Mouse (Mus musculus): ENCODE measurements around the gene Zfp672.
"Not testable (repeated sequence)": the region's sequence is repeated elsewhere in the genome, so short reads cannot be mapped to it uniquely, and the experiment has no call there.

Gene Zfp672

DNA sequence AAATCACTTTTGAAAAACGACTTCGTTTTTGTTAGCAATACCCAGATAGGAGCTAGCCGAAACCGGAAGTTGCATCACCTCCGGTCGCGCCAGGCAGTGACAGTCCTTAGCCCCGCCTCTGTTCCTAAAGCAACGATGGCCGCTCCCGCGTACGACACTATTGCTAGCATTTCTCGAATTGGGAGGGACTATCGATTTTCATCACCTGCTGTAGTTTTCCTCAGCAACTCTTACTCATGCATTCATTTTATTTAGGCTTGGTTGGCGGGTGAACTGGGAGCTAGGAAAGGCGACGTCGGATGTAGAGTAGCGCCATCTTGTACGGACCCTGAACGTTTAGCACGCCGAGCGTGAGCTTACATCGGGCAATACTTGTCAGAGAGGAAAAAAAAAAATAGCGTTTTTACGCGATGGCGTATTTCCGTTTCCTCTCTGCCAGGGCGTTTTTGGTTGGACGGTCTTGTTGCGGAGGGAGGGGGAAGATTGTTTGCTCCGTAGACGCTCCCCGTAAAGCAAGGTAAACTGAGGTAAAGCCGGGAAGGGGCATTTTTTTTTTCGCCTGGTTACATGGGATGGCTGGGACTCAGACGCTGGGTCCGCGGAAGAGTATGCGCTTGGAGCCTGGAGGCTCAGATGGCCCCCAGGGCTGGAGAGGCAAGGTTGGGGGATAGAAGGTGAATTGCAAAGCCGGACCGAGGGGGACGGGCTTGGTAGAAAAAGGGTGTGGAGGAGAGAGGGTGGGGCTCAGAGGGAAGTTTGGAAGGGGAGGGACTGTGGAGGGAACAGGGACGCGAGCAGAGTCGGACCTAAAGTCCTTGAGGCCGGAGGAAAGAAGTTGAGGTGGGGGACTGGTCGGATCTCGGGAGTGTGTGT is at the start of gene Zfp672, which contains the start of gene Sh3bp5l:
Gene Zfp672 (minus strand): TSS at position 64 of the 873 bp plus-strand sequence.
Gene Sh3bp5l (plus strand): TSS at position 449 of the 873 bp plus-strand sequence.
- DNase-seq (ENCODE audit: low spot score), result peak; percentile 97

DNA sequence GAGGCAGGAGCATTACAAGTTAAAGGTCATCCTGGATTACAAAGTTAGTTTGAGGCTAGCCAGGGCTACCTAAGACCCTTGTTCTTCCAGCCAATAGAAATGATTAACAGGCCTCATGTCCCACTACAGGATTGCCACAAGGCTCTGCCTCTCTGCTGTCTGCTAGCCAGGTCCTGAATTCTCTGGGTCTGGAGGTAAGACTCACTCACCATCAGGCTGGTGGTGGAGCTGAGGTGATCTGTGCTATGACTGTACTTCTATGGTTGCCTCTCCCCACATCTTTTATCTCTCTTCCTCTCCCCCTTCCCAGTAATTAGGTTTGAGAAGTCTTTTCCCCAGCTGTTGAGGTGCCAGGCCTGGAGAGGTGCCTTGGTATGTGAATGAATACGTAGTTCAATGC is 49.4 kb upstream of the Zfp672 start:
- no peak for DNase-seq (ENCODE audit: low spot score)

GRCm38 (mm10) chr11:58378763-58379278 is 48.7 kb upstream of the Zfp672 start, which contains the start of gene Lypd8:
Lypd8 (plus strand) TSS chr11:58379043.
- no peak for DNase-seq (ENCODE audit: low spot score)

DNA sequence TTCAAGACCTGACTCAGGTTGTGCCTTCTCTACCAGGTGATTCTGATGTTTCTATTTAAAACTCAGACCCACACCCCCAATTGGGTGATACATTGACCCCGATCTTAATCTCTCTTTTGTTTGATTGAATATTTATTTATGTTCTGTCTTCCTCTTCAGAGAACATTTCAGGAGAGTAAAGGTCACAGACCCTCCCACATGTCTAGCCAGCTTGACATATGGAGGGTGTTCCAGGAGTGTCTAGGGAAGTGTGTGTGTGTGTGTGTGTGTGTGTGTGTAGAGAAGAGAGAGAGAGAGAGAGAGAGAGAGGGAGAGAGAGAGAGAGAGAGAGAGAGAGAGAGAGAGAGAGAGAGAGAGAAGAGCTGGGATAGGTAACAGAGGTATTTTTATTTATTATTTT is 47.5 kb upstream of the Zfp672 start:
- no peak for DNase-seq (ENCODE audit: low spot score)

- DNase-seq (ENCODE audit: low spot score), result no peak
Measured at GRCm38 (mm10) chr11:58377273-58377672, 47.1 kb upstream of the Zfp672 start.

GRCm38 (mm10) chr11:58366191-58366590 is 36.1 kb upstream of the Zfp672 start:
- not testable (repeated sequence) for DNase-seq (ENCODE audit: low spot score)

- no peak for DNase-seq (ENCODE audit: low spot score)
Measured at GRCm38 (mm10) chr11:58364454-58364853, 34.3 kb upstream of the Zfp672 start.

DNA sequence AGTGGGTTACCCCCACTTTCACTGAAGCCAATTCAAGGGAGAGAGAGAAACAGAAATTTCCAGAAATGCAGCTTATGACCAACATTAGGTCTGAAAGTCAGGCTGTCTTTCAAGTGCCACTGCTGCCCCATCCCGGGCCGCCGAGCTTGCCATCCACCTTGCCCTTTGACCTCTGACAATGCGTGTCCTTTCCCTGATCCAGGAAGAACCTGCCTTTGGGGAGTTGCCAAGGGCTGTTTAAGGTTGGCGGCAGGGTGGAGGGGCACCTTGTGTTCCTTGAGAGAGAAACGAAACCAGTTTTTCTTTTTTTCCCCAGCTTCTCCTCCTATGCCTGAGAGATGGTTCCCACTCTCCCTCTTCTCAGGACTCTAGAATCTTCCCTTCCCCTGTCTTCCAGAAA is 32.4 kb upstream of the Zfp672 start:
- not testable (repeated sequence) for DNase-seq (ENCODE audit: low spot score)

DNA sequence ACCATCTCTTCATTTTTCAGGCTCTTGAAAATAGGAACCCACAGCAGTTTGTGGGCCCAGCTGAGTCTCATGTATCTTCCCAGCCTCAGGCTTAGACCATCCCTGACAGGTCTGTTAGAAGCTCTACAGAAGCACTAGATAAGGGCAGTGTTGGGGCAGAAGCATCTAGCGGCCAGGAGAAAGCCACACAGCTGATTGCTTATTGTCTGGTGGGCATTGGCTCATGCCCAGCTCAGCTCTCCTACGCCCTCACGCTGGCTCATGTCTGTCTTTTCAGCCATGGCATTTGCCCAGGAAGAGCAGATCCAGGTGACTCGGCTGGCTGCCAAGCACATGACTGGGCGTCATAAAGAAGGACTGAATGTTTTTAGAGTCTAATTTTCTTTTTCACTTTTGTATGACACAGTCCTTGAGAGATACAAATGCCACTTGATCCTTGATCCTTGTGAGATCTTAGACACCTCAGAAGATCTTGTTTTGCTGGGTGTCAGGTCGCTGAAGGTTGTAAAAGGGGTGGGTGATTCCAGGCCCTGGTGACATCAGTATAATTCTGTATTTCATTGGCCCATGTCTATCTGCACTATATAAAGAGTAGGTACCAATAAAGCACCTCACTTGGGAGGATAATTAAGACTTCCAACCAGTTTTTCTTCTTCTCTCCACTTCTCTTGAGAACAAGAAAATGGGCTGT is 27.9 kb upstream of the Zfp672 start:
- no peak for DNase-seq (ENCODE audit: low spot score)

GRCm38 (mm10) chr11:58357042-58357441 is 26.9 kb upstream of the Zfp672 start:
- DNase-seq (ENCODE audit: low spot score), result no peak

- DNase-seq (ENCODE audit: low spot score), result no peak
Measured at GRCm38 (mm10) chr11:58354927-58355326, 24.8 kb upstream of the Zfp672 start.

GRCm38 (mm10) chr11:58354476-58354875 is 24.3 kb upstream of the Zfp672 start:
- DNase-seq (ENCODE audit: low spot score), result no peak

DNA sequence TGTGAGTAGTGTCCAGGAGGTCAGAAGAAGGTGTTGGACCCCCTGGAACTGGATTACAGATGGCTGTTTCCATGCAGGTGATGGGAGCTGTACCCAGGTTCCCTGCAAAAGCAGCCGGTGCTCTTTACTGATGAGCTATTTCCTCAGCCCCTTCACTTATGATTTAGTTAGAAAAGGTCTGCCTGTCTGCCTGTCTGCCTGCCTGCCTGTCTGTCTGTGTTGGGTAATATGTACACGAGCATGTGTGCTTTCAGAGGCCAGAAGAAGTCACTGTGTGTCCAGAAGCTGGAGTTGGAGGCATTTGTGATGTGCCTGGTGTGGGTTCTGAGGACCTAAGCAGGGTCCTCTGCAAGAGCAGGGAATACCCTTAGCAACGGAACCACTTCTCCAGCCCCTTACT is 23.6 kb upstream of the Zfp672 start:
- DNase-seq (ENCODE audit: low spot score), result no peak

DNA sequence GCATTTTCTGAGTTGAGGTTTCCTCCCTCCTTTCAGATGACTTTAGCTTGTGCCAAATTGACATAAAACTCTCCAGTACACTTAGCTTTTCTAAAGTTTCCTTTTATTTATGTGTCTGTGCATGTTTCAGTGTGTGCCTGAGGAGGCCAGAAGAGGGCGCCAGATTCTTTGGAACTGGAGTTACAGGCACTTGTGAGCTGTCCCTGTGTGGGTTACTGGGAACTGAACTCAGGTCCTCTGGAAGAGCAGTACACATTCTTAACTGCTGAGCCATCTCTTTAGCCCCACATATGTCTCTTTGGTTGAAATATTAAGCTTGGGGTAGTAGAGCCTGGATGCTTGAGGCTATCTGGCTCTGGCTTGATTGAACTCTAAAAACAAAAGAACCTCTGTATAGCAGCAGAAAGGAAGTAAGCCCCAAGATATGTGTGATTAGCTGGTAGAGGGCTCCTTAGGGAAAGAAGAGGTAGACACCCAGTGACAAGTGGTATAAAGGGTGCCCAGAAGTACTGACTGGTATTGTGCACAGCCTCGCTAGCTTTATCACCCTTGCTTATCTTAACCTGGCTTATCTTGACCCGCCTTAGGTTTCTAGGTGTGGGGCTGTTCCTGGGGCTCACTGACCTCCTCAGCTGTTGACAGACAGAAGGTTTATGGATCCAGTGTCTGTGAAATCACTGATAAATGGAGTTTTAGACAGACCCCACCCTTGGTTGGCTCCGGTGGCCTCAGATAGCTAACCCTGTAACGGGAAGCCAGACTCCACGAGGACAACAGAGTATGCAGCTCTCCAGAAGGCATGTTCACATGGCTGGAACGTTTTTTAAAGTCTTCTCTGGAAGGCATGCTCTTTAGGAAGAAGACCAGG is 22.8 kb upstream of the Zfp672 start:
- no peak for DNase-seq (ENCODE audit: low spot score)

DNA sequence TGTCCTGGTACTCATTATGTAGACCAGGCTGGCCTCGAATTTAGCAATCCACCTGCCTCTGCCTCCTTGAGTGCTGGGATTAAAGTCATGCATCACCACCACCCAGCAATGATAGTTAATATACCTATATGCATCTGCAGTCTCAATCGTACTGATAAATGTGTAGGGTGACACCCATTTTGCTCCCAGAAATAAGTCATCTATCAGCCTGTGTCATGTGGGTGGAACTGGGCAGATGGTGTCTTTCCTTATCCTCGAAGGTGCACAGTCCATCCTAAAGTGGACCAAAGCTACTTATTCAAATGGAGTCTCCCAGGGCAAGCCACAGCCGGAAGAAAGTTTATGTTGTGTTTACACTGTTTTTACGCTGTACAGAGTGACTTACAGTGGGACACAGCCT is 21.0 kb upstream of the Zfp672 start:
- DNase-seq (ENCODE audit: low spot score), result no peak

DNA sequence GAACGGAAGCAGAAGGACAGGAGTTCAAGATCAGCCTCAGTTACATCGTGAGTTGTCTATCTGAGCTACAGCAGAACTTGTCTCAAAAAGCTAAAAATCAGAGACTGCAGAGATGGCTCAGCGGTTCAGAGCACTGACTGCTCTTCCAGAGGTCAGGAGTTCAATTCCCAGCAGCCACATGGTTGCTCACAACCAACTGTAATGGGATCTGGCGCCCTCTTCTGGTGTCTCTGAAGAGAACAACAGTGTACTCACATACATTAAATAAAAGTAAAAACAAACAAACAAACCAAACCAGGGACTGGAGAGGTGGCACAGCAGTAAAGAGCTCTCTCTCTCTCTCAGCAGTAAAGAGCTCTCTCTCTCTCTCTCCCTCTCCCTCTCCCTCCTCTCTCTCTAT is 20.5 kb upstream of the Zfp672 start:
- DNase-seq (ENCODE audit: low spot score), result no peak

GRCm38 (mm10) chr11:58346745-58347144 is 16.6 kb upstream of the Zfp672 start:
- no peak for DNase-seq (ENCODE audit: low spot score)

DNA sequence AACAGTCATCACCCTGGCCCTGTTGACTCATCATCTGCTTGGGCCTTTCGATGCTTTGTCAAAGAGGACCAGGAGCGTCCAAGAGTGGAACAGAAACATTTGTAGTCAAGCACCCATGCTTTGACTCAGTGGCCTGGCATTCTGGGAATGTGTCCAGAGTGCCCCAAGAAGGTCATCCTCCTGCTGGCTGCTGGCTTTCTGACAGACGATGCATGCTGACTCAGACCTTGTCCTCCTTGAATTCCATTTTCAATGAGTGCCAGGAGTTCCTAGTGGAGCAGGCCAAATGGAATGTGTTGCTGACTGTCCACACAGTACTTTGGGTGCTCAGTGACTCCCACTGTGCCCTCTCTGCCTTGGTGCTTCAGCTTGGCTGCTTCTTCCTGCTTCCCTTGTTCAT is 4.6 kb upstream of the Zfp672 start:
- peak; percentile 68 for DNase-seq (ENCODE audit: low spot score)

DNA sequence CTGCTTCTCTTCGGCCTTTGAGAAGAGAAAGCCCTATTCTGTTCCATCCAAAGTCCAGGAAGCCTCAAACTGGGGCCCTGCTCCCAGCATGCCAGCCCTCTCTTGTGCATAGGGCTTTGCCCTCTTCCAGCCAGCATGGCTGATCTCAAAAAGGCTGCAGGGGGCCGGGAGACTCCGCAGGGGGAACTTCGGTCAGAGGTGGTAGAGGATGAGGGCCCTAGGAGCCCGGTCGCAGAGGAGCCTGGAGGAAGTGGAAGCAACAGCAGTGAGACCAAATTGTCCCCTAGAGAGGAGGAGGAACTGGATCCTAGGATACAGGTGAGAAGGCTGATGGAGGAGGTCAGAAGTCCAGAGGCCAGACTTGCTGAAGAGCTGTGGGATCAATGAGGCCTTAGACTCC is 1.4 kb upstream of the Zfp672 start:
- no peak for DNase-seq (ENCODE audit: low spot score)

DNA sequence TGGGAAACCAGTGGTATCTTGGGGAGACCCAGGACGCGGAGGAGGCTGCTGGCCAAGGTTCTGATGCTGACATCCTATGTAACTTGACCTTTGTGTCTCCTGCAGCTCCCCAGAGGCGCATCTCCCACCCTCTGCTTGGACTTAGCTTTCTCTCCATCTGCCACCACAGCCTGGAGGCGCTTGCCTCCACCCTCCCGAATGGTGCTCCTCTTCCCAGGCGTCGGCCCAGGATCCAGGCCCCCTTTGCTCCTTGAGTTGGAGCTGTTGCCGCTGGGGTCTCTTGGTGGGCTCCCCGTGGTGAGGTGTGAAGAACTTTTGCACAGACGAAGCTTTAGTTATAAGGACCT is 983 bp upstream of the Zfp672 start:
- no peak for DNase-seq (ENCODE audit: low spot score)

DNA sequence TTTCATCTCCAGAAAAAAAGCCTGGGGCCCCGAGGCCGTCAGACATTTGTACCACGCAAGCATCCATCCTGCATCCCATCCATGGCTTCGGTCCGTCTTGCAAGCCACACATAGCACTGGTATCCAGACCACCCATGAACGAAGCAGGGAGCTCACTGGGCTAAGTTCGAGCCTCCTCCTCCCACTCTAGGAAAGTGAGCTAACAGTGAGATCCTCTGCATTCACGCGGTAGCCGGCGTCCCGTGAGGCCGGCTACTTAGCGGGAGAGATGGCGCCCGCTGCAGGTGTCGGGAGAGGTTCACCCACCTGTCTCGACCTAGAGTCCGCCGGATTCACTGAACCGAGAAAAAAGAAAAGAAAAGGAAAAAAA is 248 bp downstream of the Zfp672 start:
- no peak for DNase-seq (ENCODE audit: low spot score)

DNA sequence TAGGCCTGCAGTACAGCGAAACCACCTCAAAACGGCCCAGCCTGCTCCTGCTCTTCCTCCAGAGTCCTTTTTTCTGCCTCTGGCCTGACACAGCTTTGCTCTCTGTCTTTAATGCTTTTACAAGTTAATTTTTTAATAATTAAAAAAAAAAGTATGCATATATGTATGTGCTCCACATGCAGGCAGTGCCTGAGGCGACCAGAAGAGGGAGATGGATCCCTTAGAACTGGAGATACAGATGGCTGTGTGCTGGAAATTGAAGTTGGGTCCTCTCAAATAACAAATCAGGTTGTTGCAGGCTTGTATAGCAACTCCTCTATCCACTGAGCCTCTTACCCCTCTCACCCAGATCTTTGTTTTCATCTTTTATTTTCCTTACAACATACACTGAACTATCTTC is 3.4 kb downstream of the Zfp672 start:
- no peak for DNase-seq (ENCODE audit: low spot score)

Measured in adipocyte (in vitro differentiated cells).